Mouse (Mus musculus): Measurements from ENCODE around the gene Irf1. TPM values are rescaled to one million over a fixed set of nuclear protein-coding genes. Genes with fewer than 3 reads are reported as not detected.

Gene Irf1
- 13.2 and 13.9 TPM in 2 replicates for polyA plus RNA-seq (2014; fragmentation: Nextera tagmentation; extraction: Ambion mirVana)

- H3K36me3 ChIP-seq (ENCODE audit: control insufficient read depth, insufficient read depth, low read length), result 0 out of 2 replicates have a peak, but pooled peaks cover 3% of the 10 kb centered on the region
- H3K27ac ChIP-seq (replicated peaks; ENCODE audit: low read depth, low read length), result peak within 1 kb of the TSS; percentile 76
- no peaks in the 10 kb centered on the region for H3K9me3 ChIP-seq (ENCODE audit: control insufficient read depth, low read length)
- DNase-seq (ENCODE audit: low spot score) (peak; percentile 95), ATAC-seq (ENCODE audit: low read depth) (peak; percentile 96)
- H3K27me3 ChIP-seq (replicated peaks; ENCODE audit: control insufficient read depth, insufficient read depth, low read length), result no peaks in the 10 kb centered on the region
- H3K9ac ChIP-seq (ENCODE audit: low read depth, low read length), result peak within 1 kb of the TSS; percentile 75
- H3K4me3 ChIP-seq (ENCODE audit: low read depth, low read length), result peak within 1 kb of the TSS; percentile 74
- WGBS, result under 1% methylated on average over 31 of the region's 40 CpGs
- H3K4me1 ChIP-seq (ENCODE audit: control insufficient read depth, insufficient read depth, low read length), result no peaks in the 10 kb centered on the region; the same call in 1 of the 2 replicates
- H3K4me2 ChIP-seq (ENCODE audit: low read depth, low read length), result peak within 1 kb of the TSS; percentile 79
Measured at GRCm38 (mm10) chr11:53769760-53770124, at the start of gene Irf1. TSS of gene Irf1 (plus strand) at chr11:53770014.

DNA sequence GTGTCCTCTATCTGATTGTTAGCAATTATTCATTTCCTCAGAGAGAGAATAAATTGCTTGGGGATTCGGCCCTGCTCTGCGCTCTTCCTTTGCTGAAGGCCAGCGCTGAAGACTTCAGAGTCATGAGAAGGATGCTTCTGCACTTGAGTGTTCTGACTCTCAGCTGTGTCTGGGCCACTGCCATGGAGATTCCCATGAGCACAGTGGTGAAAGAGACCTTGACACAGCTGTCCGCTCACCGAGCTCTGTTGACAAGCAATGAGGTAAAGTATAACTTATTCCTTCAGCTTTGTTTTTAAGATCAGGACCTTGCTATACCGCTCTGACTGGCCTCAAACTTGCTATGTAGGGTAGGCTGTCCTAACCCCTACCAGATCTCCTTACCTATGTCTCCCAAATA lies 49.1 kb upstream of the Irf1 start, which contains the start of gene Il5:
Gene Il5 (plus strand): TSS at position 80 of the 400 bp plus-strand sequence.
- Histone ChIP-seq H3K4me2 (ENCODE audit: low read depth, low read length) (no peak within 1 kb of the TSS), H3K9me3 (ENCODE audit: control insufficient read depth, low read length) (no peaks in the 10 kb centered on the region), H3K4me1 (ENCODE audit: control insufficient read depth, insufficient read depth, low read length) (no peaks in the 10 kb centered on the region), H3K36me3 (ENCODE audit: control insufficient read depth, insufficient read depth, low read length) (no peaks in the 10 kb centered on the region), H3K9ac (ENCODE audit: low read depth, low read length) (no peak within 1 kb of the TSS), H3K4me3 (ENCODE audit: low read depth, low read length) (no peak within 1 kb of the TSS), H3K27me3 (replicated peaks; ENCODE audit: control insufficient read depth, insufficient read depth, low read length) (no peaks in the 10 kb centered on the region), H3K27ac (replicated peaks; ENCODE audit: low read depth, low read length) (no peak within 1 kb of the TSS)
- ATAC-seq (ENCODE audit: low read depth) (no peak), DNase-seq (ENCODE audit: low spot score) (peak; percentile 4)
- WGBS, result 77% methylated on average over 6 of the region's 6 CpGs

- Histone ChIP-seq H3K4me1 (ENCODE audit: control insufficient read depth, insufficient read depth, low read length) (no peaks in the 10 kb centered on the region), H3K4me3 (ENCODE audit: low read depth, low read length) (no peak overlapping the region), H3K27ac (replicated peaks; ENCODE audit: low read depth, low read length) (no peak overlapping the region), H3K4me2 (ENCODE audit: low read depth, low read length) (no peak overlapping the region), H3K9me3 (ENCODE audit: control insufficient read depth, low read length) (no peaks in the 10 kb centered on the region), H3K27me3 (replicated peaks; ENCODE audit: control insufficient read depth, insufficient read depth, low read length) (no peaks in the 10 kb centered on the region), H3K36me3 (ENCODE audit: control insufficient read depth, insufficient read depth, low read length) (no peaks in the 10 kb centered on the region), H3K9ac (ENCODE audit: low read depth, low read length) (no peak overlapping the region)
- 92% methylated on average over 7 of the region's 7 CpGs for whole genome bisulfite sequencing
- ATAC-seq (ENCODE audit: low read depth) (no peak), DNase-seq (ENCODE audit: low spot score) (no peak)
Measured at GRCm38 (mm10) chr11:53731457-53731856, 38.4 kb upstream of the Irf1 start.

DNA sequence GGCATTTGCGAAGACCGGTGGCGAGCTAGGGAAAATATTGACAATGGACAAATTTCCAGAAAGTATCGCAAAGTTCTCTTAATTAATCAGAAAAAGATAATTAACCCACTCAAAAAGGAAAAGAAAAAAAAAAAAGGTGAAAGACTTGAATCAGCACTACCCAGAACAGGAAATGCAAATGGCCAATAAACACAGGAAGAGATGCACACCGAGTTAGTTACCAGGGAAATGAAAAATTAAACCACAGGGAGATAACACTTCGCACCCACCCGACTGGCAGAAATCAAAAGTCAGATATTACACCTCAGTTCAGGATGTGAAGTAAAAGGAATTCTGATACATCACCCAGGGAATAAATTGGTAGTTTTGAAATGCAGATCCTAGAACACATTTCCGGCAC lies 37.6 kb upstream of the Irf1 start:
- Histone ChIP-seq H3K36me3 (ENCODE audit: control insufficient read depth, insufficient read depth, low read length) (no peaks in the 10 kb centered on the region), H3K4me3 (ENCODE audit: low read depth, low read length) (no peak overlapping the region), H3K9me3 (ENCODE audit: control insufficient read depth, low read length) (no peaks in the 10 kb centered on the region), H3K4me1 (ENCODE audit: control insufficient read depth, insufficient read depth, low read length) (no peaks in the 10 kb centered on the region), H3K27ac (replicated peaks; ENCODE audit: low read depth, low read length) (no peak overlapping the region), H3K4me2 (ENCODE audit: low read depth, low read length) (no peak overlapping the region), H3K9ac (ENCODE audit: low read depth, low read length) (no peak overlapping the region), H3K27me3 (replicated peaks; ENCODE audit: control insufficient read depth, insufficient read depth, low read length) (no peaks in the 10 kb centered on the region)
- ATAC-seq (ENCODE audit: low read depth) (no peak), DNase-seq (ENCODE audit: low spot score) (no peak)
- 91% methylated on average over 8 of the region's 8 CpGs for WGBS

GRCm38 (mm10) chr11:53733824-53734223 lies 36.0 kb upstream of the Irf1 start:
- ATAC-seq (ENCODE audit: low read depth), result no peak
- 86% methylated on average over 7 of the region's 7 CpGs for WGBS

DNA sequence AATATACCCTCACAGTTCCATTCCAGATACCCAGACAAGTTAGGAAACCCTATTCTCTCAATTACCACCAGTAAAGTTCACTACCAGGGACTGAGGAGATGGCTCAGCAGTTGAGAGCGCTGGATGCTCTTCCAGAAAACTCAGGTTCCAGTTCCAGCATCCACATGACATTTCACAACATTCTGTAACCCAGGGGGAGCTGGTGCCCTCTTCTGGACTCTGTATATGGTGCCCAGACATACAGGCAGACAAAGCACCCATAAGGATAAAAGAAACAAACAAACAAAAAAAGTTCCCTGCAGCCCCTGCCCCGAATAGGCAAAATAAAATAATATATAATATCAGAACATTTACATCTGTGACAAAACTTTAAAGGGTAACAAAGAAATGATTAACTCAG lies 35.4 kb upstream of the Irf1 start:
- no peaks in the 10 kb centered on the region for H3K9me3 ChIP-seq (ENCODE audit: control insufficient read depth, low read length)
- H3K4me3 ChIP-seq (ENCODE audit: low read depth, low read length), result no peak overlapping the region
- no peaks in the 10 kb centered on the region for H3K36me3 ChIP-seq (ENCODE audit: control insufficient read depth, insufficient read depth, low read length)
- no peak overlapping the region for H3K9ac ChIP-seq (ENCODE audit: low read depth, low read length)
- no peaks in the 10 kb centered on the region for H3K27me3 ChIP-seq (replicated peaks; ENCODE audit: control insufficient read depth, insufficient read depth, low read length)
- no peak overlapping the region for H3K27ac ChIP-seq (replicated peaks; ENCODE audit: low read depth, low read length)
- no peak overlapping the region for H3K4me2 ChIP-seq (ENCODE audit: low read depth, low read length)
- 81% methylated on average over 2 of the region's 2 CpGs for WGBS
- no peak for ATAC-seq (ENCODE audit: low read depth)
- H3K4me1 ChIP-seq (ENCODE audit: control insufficient read depth, insufficient read depth, low read length), result no peaks in the 10 kb centered on the region
- DNase-seq (ENCODE audit: low spot score), result no peak

More at GRCm38 (mm10) chr11:53733824-53734223, 36.0 kb upstream of the Irf1 start:
- H3K36me3 ChIP-seq (ENCODE audit: control insufficient read depth, insufficient read depth, low read length), result no peaks in the 10 kb centered on the region
- H3K27me3 ChIP-seq (replicated peaks; ENCODE audit: control insufficient read depth, insufficient read depth, low read length), result no peaks in the 10 kb centered on the region
- no peak overlapping the region for H3K4me3 ChIP-seq (ENCODE audit: low read depth, low read length)
- H3K27ac ChIP-seq (replicated peaks; ENCODE audit: low read depth, low read length), result no peak overlapping the region
- no peak overlapping the region for H3K4me2 ChIP-seq (ENCODE audit: low read depth, low read length)
- no peaks in the 10 kb centered on the region for H3K4me1 ChIP-seq (ENCODE audit: control insufficient read depth, insufficient read depth, low read length)
- H3K9ac ChIP-seq (ENCODE audit: low read depth, low read length), result no peak overlapping the region
- H3K9me3 ChIP-seq (ENCODE audit: control insufficient read depth, low read length), result no peaks in the 10 kb centered on the region
- no peak for DNase-seq (ENCODE audit: low spot score)

DNA sequence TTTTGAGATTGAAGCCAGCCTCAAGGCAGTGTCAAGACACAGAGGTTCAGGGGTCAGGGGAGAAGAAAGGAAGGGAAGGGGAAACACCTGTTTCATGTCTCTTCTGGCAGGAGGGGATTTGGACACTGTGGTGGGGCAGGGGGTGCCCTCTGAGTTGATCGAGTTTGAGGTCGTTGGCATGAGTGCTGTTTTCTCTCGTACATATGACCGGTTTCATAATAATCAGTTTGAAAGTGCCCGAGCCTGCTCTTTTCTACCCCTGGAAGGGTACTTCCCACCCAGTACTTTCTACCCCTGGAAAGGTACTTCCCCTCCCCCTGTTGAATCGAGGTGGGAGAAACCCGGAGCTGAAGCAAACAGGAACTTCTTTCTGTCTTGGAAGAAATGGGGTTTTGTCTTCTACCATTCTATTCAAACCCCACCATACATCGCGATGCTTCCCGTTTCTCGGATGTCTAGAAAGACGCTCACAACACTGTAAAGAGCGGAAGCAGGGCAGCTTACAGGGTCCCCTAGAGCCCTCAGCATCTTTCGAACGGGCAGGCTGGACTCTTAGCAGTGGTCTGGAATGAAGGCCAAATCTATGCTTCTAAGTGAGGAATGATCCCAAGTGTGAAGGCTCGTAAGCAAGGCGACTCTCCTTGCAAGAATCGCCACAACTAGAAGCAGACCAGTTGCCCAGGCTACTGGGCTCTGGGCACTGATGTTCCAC lies 34.7 kb upstream of the Irf1 start:
- 74% methylated on average over 18 of the region's 18 CpGs for WGBS
- no peak overlapping the region for H3K9ac ChIP-seq (ENCODE audit: low read depth, low read length)
- no peaks in the 10 kb centered on the region for H3K36me3 ChIP-seq (ENCODE audit: control insufficient read depth, insufficient read depth, low read length)
- H3K4me2 ChIP-seq (ENCODE audit: low read depth, low read length), result no peak overlapping the region
- no peak for ATAC-seq (ENCODE audit: low read depth)
- DNase-seq (ENCODE audit: low spot score), result no peak
- no peak overlapping the region for H3K27ac ChIP-seq (replicated peaks; ENCODE audit: low read depth, low read length)
- no peak overlapping the region for H3K4me3 ChIP-seq (ENCODE audit: low read depth, low read length)
- H3K4me1 ChIP-seq (ENCODE audit: control insufficient read depth, insufficient read depth, low read length), result no peaks in the 10 kb centered on the region
- no peaks in the 10 kb centered on the region for H3K9me3 ChIP-seq (ENCODE audit: control insufficient read depth, low read length)
- no peaks in the 10 kb centered on the region for H3K27me3 ChIP-seq (replicated peaks; ENCODE audit: control insufficient read depth, insufficient read depth, low read length)

- H3K4me2 ChIP-seq (ENCODE audit: low read depth, low read length), result peak overlapping the region; percentile 54
- H3K4me3 ChIP-seq (ENCODE audit: low read depth, low read length), result no peak overlapping the region
- H3K9ac ChIP-seq (ENCODE audit: low read depth, low read length), result 0 out of 2 replicates have a peak overlapping the region, but pooled peaks have one; percentile 16
- no peaks in the 10 kb centered on the region for H3K4me1 ChIP-seq (ENCODE audit: control insufficient read depth, insufficient read depth, low read length)
- WGBS, result 33% methylated on average over 17 of the region's 17 CpGs
- peak; percentile 89 for ATAC-seq (ENCODE audit: low read depth)
- H3K36me3 ChIP-seq (ENCODE audit: control insufficient read depth, insufficient read depth, low read length), result no peaks in the 10 kb centered on the region
- H3K9me3 ChIP-seq (ENCODE audit: control insufficient read depth, low read length), result no peaks in the 10 kb centered on the region
- DNase-seq (ENCODE audit: low spot score), result peak; percentile 89
- no peak overlapping the region for H3K27ac ChIP-seq (replicated peaks; ENCODE audit: low read depth, low read length)
- no peaks in the 10 kb centered on the region for H3K27me3 ChIP-seq (replicated peaks; ENCODE audit: control insufficient read depth, insufficient read depth, low read length)
Measured at GRCm38 (mm10) chr11:53735682-53736245, 34.0 kb upstream of the Irf1 start.
